Mouse (Mus musculus): ENCODE results near the gene Traf3. TPM values are rescaled to one million over a fixed set of nuclear protein-coding genes. Genes with fewer than 3 reads are reported as not detected.
A peak's percentile ranks its signal among the peaks of the same experiment; 100 is the strongest.

Gene Traf3
- polyA plus RNA-seq, 1 experiment from 2014 or later: 4.0 TPM

DNA sequence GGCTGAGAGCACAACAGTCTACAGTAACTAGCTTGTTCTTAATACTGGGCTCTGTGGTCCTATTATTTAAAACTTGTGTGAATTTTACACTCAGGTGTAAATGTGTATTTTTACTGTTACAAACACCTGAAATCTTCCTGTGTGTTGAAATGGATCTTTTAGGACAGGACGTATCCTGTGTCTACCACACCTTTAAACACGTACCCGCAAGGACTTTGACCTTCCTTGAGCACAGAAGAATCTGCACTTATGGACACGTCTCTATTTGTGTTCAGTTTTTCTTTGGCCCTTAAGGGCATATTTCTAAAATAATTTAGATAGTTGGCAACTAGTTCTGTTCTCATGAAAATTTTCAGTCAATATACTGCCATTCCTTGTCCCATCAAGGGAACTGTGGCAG, 22.1 kb downstream of the Traf3 start:
- no peaks in the 10 kb centered on the region for H3K9me3 ChIP-seq (ENCODE audit: control insufficient read depth, low read length)
- peaks cover 3% of the 10 kb centered on the region; the same call in 1 of the 2 replicates for H3K4me1 ChIP-seq (ENCODE audit: control insufficient read depth, insufficient read depth, low read length)
- no peak overlapping the region for H3K4me2 ChIP-seq (ENCODE audit: low read depth, low read length)
- 75% methylated on average over 4 of the region's 4 CpGs for WGBS
- no peaks in the 10 kb centered on the region for H3K27me3 ChIP-seq (replicated peaks; ENCODE audit: control insufficient read depth, insufficient read depth, low read length)
- no peaks in the 10 kb centered on the region for H3K36me3 ChIP-seq (ENCODE audit: control insufficient read depth, insufficient read depth, low read length)
- peak; percentile 59; the same call in 1 of the 2 replicates for ATAC-seq
- H3K27ac ChIP-seq (ENCODE audit: low read length): no peak overlapping the region
- H3K4me3 ChIP-seq (ENCODE audit: low read length): no peak overlapping the region
- no peak overlapping the region for H3K9ac ChIP-seq (ENCODE audit: low read depth, low read length)

DNA sequence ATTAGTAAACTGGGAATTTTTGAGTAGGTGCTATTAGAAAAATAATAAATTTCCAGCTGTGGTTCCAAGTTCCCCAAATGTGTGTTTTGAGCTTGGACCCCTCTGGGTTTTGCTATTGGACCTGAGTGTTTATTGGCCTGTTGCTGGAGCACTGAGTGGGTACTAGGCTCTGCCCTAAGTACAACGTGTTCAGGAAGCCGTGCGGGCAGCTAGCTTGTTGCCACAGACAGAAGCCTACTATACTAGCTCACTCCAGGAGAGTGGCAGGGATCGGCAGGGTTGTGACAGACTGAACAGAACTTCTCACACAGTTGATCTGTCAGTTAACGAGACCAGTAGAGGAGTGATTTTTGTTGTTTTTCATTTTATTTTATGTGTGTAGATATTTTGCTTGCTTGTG, 24.2 kb downstream of the Traf3 start:
- no peak for ATAC-seq
- no peaks in the 10 kb centered on the region for H3K36me3 ChIP-seq (ENCODE audit: control insufficient read depth, insufficient read depth, low read length)
- 91% methylated on average over 5 of the region's 5 CpGs for whole genome bisulfite sequencing
- H3K4me2 ChIP-seq (ENCODE audit: low read depth, low read length): no peak overlapping the region
- H3K27me3 ChIP-seq (replicated peaks; ENCODE audit: control insufficient read depth, insufficient read depth, low read length): no peaks in the 10 kb centered on the region
- H3K9ac ChIP-seq (ENCODE audit: low read depth, low read length): 0 out of 2 replicates have a peak overlapping the region, but pooled peaks have one; percentile 21
- no peaks in the 10 kb centered on the region for H3K9me3 ChIP-seq (ENCODE audit: control insufficient read depth, low read length)
- H3K27ac ChIP-seq (ENCODE audit: low read length): no peak overlapping the region
- H3K4me1 ChIP-seq (ENCODE audit: control insufficient read depth, insufficient read depth, low read length): 0 out of 2 replicates have a peak, but pooled peaks cover 3% of the 10 kb centered on the region
- H3K4me3 ChIP-seq (ENCODE audit: low read length): no peak overlapping the region

DNA sequence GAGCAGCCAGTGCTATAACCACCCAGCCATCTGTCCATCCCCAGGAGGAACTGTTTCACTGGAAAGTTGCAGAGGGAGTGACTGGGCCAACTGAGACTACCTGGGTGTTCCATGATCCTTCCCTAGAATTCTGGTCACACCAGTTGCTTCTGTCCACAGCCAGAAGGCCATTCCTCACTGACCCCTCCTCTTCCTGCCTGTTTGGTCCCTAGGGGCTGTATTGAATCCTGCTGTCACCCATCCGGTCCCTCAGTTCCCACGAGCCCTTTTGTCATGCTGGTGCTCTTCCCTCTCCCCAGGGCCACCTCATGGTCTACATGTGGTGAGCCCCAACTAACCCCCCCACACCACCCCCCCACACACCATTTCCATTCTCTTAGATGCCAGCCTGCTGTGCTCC, 24.7 kb downstream of the Traf3 start:
- Histone ChIP-seq H3K9me3 (ENCODE audit: control insufficient read depth, low read length) (no peaks in the 10 kb centered on the region), H3K4me3 (ENCODE audit: low read length) (no peak overlapping the region), H3K27me3 (replicated peaks; ENCODE audit: control insufficient read depth, insufficient read depth, low read length) (no peaks in the 10 kb centered on the region), H3K36me3 (ENCODE audit: control insufficient read depth, insufficient read depth, low read length) (no peaks in the 10 kb centered on the region), H3K4me2 (ENCODE audit: low read depth, low read length) (no peak overlapping the region), H3K4me1 (ENCODE audit: control insufficient read depth, insufficient read depth, low read length) (0 out of 2 replicates have a peak, but pooled peaks cover 3% of the 10 kb centered on the region), H3K27ac (ENCODE audit: low read length) (no peak overlapping the region), H3K9ac (ENCODE audit: low read depth, low read length) (no peak overlapping the region)
- WGBS: 71% methylated on average over 2 of the region's 2 CpGs
- ATAC-seq: no peak

DNA sequence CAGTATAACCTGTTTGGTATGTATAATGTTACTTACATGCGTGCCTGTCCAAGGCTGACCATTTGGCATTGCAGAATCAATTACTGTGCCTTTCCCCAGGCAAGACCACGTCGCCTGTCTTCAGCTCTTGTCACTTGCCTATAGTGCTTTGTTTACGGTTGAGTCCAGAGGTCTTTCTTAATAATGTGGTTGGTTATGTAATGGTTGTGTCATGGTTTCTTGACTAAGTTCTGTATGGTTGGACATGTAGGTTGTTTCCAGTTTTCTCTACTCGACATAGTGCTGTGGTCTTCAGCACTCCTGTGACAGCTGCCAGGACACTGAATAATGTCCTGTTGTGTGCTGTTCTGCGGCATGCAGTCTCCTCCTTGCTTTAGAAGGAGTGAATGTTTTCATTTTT, 26.6 kb downstream of the Traf3 start:
- WGBS: 68% methylated on average over 6 of the region's 6 CpGs
- H3K27ac ChIP-seq (ENCODE audit: low read length): no peak overlapping the region
- ATAC-seq: no peak

DNA sequence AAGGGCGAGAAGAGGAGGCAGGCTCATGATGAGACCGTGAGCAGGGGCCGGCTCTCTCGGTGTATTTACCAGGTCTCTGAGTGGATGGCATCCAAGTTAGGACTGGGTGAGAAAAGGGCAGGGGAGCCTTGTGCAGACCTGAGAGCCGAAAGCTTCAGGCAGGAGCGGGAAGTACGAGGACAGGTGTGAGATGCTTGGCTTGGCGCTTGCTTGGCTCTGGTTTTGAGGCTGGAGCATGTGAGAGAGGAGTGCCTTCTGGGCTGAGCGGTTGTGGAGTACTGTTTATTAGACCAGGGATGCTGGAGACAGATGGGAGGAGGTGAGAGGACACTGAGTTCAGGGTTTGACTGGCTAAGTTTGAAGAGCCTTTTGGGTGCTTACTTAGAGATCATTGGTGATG, 27.2 kb downstream of the Traf3 start:
- Histone ChIP-seq H3K9ac (ENCODE audit: low read depth, low read length) (no peak overlapping the region), H3K4me2 (ENCODE audit: low read depth, low read length) (no peak overlapping the region), H3K4me3 (ENCODE audit: low read length) (no peak overlapping the region), H3K36me3 (ENCODE audit: control insufficient read depth, insufficient read depth, low read length) (no peaks in the 10 kb centered on the region), H3K27ac (ENCODE audit: low read length) (no peak overlapping the region), H3K4me1 (ENCODE audit: control insufficient read depth, insufficient read depth, low read length) (0 out of 2 replicates have a peak, but pooled peaks cover 3% of the 10 kb centered on the region), H3K9me3 (ENCODE audit: control insufficient read depth, low read length) (no peaks in the 10 kb centered on the region), H3K27me3 (replicated peaks; ENCODE audit: control insufficient read depth, insufficient read depth, low read length) (no peaks in the 10 kb centered on the region)
- ATAC-seq: no peak
- 65% methylated on average over 9 of the region's 9 CpGs for WGBS

More for the DNA sequence above, 26.6 kb downstream of the Traf3 start:
- Histone ChIP-seq H3K36me3 (ENCODE audit: control insufficient read depth, insufficient read depth, low read length) (no peaks in the 10 kb centered on the region), H3K4me3 (ENCODE audit: low read length) (no peak overlapping the region), H3K9me3 (ENCODE audit: control insufficient read depth, low read length) (no peaks in the 10 kb centered on the region), H3K9ac (ENCODE audit: low read depth, low read length) (no peak overlapping the region), H3K4me2 (ENCODE audit: low read depth, low read length) (no peak overlapping the region), H3K4me1 (ENCODE audit: control insufficient read depth, insufficient read depth, low read length) (0 out of 2 replicates have a peak, but pooled peaks cover 3% of the 10 kb centered on the region), H3K27me3 (replicated peaks; ENCODE audit: control insufficient read depth, insufficient read depth, low read length) (no peaks in the 10 kb centered on the region)

DNA sequence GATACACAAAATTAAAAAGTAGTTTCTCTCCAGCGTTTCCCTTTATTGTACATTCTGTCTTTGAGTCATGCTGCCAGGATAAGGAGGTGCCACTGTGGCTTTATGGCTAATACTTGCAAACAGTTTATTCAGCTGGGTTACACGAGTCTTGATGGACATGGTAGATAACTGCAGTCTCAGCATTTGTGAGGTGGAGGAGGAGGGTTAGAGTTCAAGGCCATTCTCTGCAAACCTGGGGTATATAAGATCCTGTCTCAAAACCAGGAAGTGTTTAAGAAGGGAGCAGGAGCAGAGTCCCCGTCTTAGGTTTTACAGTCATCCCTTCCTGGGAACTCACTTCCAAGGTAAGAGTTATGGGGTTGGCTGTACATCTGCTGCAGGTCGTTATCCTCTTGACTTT, 30.4 kb downstream of the Traf3 start:
- Histone ChIP-seq H3K9me3 (ENCODE audit: control insufficient read depth, low read length) (no peaks in the 10 kb centered on the region), H3K4me1 (ENCODE audit: control insufficient read depth, insufficient read depth, low read length) (0 out of 2 replicates have a peak, but pooled peaks cover 3% of the 10 kb centered on the region), H3K4me2 (ENCODE audit: low read depth, low read length) (no peak overlapping the region), H3K9ac (ENCODE audit: low read depth, low read length) (no peak overlapping the region), H3K27ac (ENCODE audit: low read length) (no peak overlapping the region), H3K36me3 (ENCODE audit: control insufficient read depth, insufficient read depth, low read length) (no peaks in the 10 kb centered on the region), H3K4me3 (ENCODE audit: low read length) (no peak overlapping the region), H3K27me3 (replicated peaks; ENCODE audit: control insufficient read depth, insufficient read depth, low read length) (no peaks in the 10 kb centered on the region)
- peak; percentile 21; the same call in 1 of the 2 replicates for ATAC-seq
- WGBS: 63% methylated on average over 4 of the region's 4 CpGs

DNA sequence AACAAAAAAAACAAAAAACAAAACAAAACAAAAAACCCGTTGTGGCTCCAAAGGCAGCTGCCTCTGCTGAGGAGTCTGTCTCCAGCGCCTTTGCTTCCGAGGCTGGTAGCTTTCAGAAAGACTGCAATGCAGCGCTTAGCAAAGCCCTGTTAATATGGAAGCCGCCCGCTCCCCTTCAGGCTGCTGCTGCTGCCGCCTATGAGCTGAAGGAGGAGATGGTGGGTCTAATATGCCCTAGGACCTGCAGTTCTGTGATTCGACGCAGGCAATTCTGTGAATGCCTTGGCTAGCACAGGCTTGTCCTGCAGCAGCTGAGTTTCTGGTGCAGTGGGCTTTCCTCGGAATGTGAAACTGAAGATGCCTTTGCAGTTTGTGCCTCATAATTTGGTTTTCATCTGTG, 36.9 kb downstream of the Traf3 start:
- no peak for ATAC-seq
- H3K27ac ChIP-seq (ENCODE audit: low read length): no peak overlapping the region
- H3K9ac ChIP-seq (ENCODE audit: low read depth, low read length): no peak overlapping the region

DNA sequence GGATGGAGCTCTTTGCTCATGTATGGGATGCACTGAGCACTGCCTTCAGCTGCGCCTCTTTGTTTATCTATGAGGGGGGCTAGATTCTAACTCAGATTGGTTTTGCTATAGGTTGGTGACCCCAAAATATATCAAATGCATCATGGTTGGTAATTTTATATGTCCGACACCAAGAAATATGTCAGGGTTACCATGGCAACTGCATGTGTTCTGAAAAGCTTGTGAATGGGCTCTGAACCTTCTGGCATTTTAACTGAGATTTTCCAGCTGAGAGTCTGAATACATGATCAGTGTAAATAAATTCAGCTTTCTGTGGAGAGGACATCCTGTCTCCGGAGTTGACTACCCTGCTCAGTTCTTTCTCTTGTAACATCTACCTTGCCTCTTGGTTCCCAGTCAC, 37.8 kb downstream of the Traf3 start:
- H3K36me3 ChIP-seq (ENCODE audit: control insufficient read depth, insufficient read depth, low read length): no peaks in the 10 kb centered on the region
- H3K9me3 ChIP-seq (ENCODE audit: control insufficient read depth, low read length): no peaks in the 10 kb centered on the region
- no peaks in the 10 kb centered on the region for H3K4me1 ChIP-seq (ENCODE audit: control insufficient read depth, insufficient read depth, low read length)
- no peak for ATAC-seq
- H3K4me3 ChIP-seq (ENCODE audit: low read length): no peak overlapping the region
- H3K27me3 ChIP-seq (replicated peaks; ENCODE audit: control insufficient read depth, insufficient read depth, low read length): no peaks in the 10 kb centered on the region
- no peak overlapping the region for H3K4me2 ChIP-seq (ENCODE audit: low read depth, low read length)
- no peak overlapping the region for H3K27ac ChIP-seq (ENCODE audit: low read length)
- 68% methylated on average over 3 of the region's 3 CpGs for WGBS
- H3K9ac ChIP-seq (ENCODE audit: low read depth, low read length): no peak overlapping the region

More for the DNA sequence above, 36.9 kb downstream of the Traf3 start:
- 79% methylated on average over 10 of the region's 10 CpGs for WGBS
- H3K36me3 ChIP-seq (ENCODE audit: control insufficient read depth, insufficient read depth, low read length): no peaks in the 10 kb centered on the region
- H3K9me3 ChIP-seq (ENCODE audit: control insufficient read depth, low read length): no peaks in the 10 kb centered on the region
- H3K27me3 ChIP-seq (replicated peaks; ENCODE audit: control insufficient read depth, insufficient read depth, low read length): no peaks in the 10 kb centered on the region
- no peak overlapping the region for H3K4me2 ChIP-seq (ENCODE audit: low read depth, low read length)
- no peak overlapping the region for H3K4me3 ChIP-seq (ENCODE audit: low read length)
- H3K4me1 ChIP-seq (ENCODE audit: control insufficient read depth, insufficient read depth, low read length): no peaks in the 10 kb centered on the region

DNA sequence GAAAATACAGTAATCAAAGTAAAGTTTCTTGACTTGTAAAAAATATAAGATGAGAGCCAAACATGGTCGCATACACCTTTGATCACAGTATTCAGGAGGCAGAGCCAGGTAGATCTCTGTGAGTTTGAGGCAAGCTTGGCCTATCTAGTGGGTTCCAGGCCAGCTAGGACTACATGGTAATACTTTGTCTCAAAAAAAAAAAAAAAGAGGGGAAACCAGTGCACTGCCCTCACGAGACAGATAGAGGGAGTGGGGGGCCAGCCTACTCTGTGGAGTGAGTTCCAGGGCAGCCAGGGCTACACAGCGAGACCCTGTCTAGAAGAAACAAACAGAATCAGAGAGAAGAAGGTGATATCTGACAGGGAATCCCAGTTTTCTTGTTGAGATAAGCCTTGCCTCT, 41.5 kb downstream of the Traf3 start:
- ATAC-seq: no peak
- H3K4me1 ChIP-seq (ENCODE audit: control insufficient read depth, insufficient read depth, low read length): no peaks in the 10 kb centered on the region
- WGBS: 86% methylated on average over 3 of the region's 3 CpGs
- H3K27ac ChIP-seq (ENCODE audit: low read length): no peak overlapping the region
- no peaks in the 10 kb centered on the region for H3K27me3 ChIP-seq (replicated peaks; ENCODE audit: control insufficient read depth, insufficient read depth, low read length)
- H3K4me3 ChIP-seq (ENCODE audit: low read length): no peak overlapping the region
- H3K4me2 ChIP-seq (ENCODE audit: low read depth, low read length): no peak overlapping the region
- no peaks in the 10 kb centered on the region for H3K9me3 ChIP-seq (ENCODE audit: control insufficient read depth, low read length)
- H3K36me3 ChIP-seq (ENCODE audit: control insufficient read depth, insufficient read depth, low read length): no peaks in the 10 kb centered on the region
- H3K9ac ChIP-seq (ENCODE audit: low read depth, low read length): no peak overlapping the region

DNA sequence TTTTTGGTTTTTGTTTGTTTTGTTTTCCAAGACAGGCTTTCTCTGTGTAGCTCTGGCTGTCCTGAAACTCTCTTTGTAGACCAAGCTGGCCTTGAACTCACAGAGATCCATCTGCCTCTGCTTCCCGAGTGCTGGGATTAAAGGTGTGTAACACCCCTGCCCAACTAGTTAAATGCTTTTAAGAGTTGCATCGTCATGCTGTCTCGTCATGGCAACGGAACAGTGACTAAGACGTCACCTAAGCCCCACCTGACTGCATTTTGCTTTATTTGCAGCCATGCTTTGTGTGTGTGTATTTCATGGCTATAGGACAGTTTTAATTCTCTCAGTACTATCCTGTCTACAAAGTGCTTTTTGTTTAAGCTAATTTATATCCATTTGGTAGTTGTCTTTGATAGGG, 45.6 kb downstream of the Traf3 start:
- Histone ChIP-seq H3K4me3 (ENCODE audit: low read length) (no peak overlapping the region), H3K4me1 (ENCODE audit: control insufficient read depth, insufficient read depth, low read length) (no peaks in the 10 kb centered on the region), H3K27me3 (replicated peaks; ENCODE audit: control insufficient read depth, insufficient read depth, low read length) (no peaks in the 10 kb centered on the region), H3K4me2 (ENCODE audit: low read depth, low read length) (no peak overlapping the region), H3K9me3 (ENCODE audit: control insufficient read depth, low read length) (no peaks in the 10 kb centered on the region), H3K27ac (ENCODE audit: low read length) (no peak overlapping the region), H3K36me3 (ENCODE audit: control insufficient read depth, insufficient read depth, low read length) (no peaks in the 10 kb centered on the region), H3K9ac (ENCODE audit: low read depth, low read length) (no peak overlapping the region)
- 81% methylated on average over 5 of the region's 5 CpGs for WGBS
- ATAC-seq: no peak
